In genomic region chr4:99829094-99830073, GRCm38 (mm10) we compare ENCODE assay signal across 8 mouse cellular contexts. TPM values are rescaled to one million over a fixed set of nuclear protein-coding genes. Genes with fewer than 3 reads are reported as not detected.
DNase-seq lines count a peak whose midpoint lies in the region; ATAC-seq and TF ChIP-seq lines count a peak whose summit lies in the region.

Efcab7 (plus strand) TSS chr4:99829198.

- TF ChIP-seq POLR2A in kidney, adult 2 months (IDR thresholded peaks at IDR 0.05; ENCODE audit: low read depth, low read length) = no peak
- no peak for TF ChIP-seq POLR2A in spleen, adult 2 months (IDR thresholded peaks at IDR 0.05; ENCODE audit: low read depth, low read length)

- H3K36me3 ChIP-seq in embryonic facial prominence, embryonic 13.5 days = peaks cover 6% of the 10 kb centered on the region; the same call in 1 of the 2 replicates
- H3K36me3 ChIP-seq in kidney, adult 2 months (ENCODE audit: control insufficient read depth, insufficient read depth, low read length) = no peaks in the 10 kb centered on the region
- H3K36me3 ChIP-seq in limb, embryonic 12.5 days = peaks cover 8% of the 10 kb centered on the region; the same call in 1 of the 2 replicates
- H3K36me3 ChIP-seq in midbrain, embryonic 15.5 days (replicated peaks) = no peaks in the 10 kb centered on the region
- H3K36me3 ChIP-seq in spleen, adult 2 months (ENCODE audit: control insufficient read depth, insufficient read depth, low read length) = no peaks in the 10 kb centered on the region

- H3K4me3 ChIP-seq in embryonic facial prominence, embryonic 13.5 days = peak within 1 kb of the TSS; percentile 81
- H3K4me3 ChIP-seq in kidney, adult 2 months (ENCODE audit: insufficient read depth, low read depth, low read length) = peak within 1 kb of the TSS; percentile 97
- H3K4me3 ChIP-seq in limb, embryonic 12.5 days (replicated peaks) = peak within 1 kb of the TSS; percentile 69
- H3K4me3 ChIP-seq in midbrain, embryonic 15.5 days = peak within 1 kb of the TSS; percentile 71
- H3K4me3 ChIP-seq in spleen, adult 2 months (ENCODE audit: extremely low read depth, insufficient read depth, insufficient read length) = peak within 1 kb of the TSS; percentile 80

- TF ChIP-seq CTCF in kidney, adult 2 months (conservative IDR thresholded peaks at IDR 0.05; ENCODE audit: insufficient read depth, insufficient read length, low read depth, low read length) = no peak
- no peak for TF ChIP-seq CTCF in spleen, adult 2 months (IDR thresholded peaks at IDR 0.05; ENCODE audit: extremely low read depth, insufficient read depth, insufficient read length, insufficient replicate concordance)

- peak; percentile 82 for DNase-seq in 3134 (ENCODE audit: extremely low read depth, insufficient read length, low spot score)
- peak; percentile 84 for DNase-seq in adrenal gland, postnatal 36 days
- peak; percentile 85 to 91 for DNase-seq in heart, adult 18-20 months
- DNase-seq in kidney, adult 2 months = peak; percentile 91
- DNase-seq in spleen, adult 2 months (ENCODE audit: low read depth in 1 of 2, low spot score in 2 of 2) = peak; percentile 72 to 80

- H3K4me2 ChIP-seq in embryonic facial prominence, embryonic 13.5 days = peak within 1 kb of the TSS; percentile 71
- peak within 1 kb of the TSS; percentile 69 for H3K4me2 ChIP-seq in limb, embryonic 12.5 days
- peak within 1 kb of the TSS; percentile 60 for H3K4me2 ChIP-seq in midbrain, embryonic 15.5 days

- WGBS in embryonic facial prominence, embryonic 13.5 days = under 1% methylated on average over 48 of the region's 48 CpGs
- WGBS in kidney, adult 2 months = under 1% methylated on average over 48 of the region's 48 CpGs
- WGBS in limb, embryonic 12.5 days = under 1% methylated on average over 48 of the region's 48 CpGs
- WGBS in midbrain, embryonic 15.5 days = under 1% methylated on average over 48 of the region's 48 CpGs
- under 1% methylated on average over 48 of the region's 48 CpGs for WGBS in spleen, adult 2 months

- peak; percentile 84 for ATAC-seq in embryonic facial prominence, embryonic 13.5 days (ENCODE audit: insufficient number of reproducible peaks, insufficient read depth, low FRiP score, low TSS enrichment, low read depth)
- ATAC-seq in limb, embryonic 12.5 days (ENCODE audit: insufficient number of reproducible peaks, insufficient read depth, low FRiP score, low TSS enrichment, low read depth) = peak; percentile 61; the same call in 1 of the 2 replicates
- ATAC-seq in midbrain, embryonic 15.5 days (replicated peaks) = peak; percentile 94

- peaks cover 8% of the 10 kb centered on the region for H3K4me1 ChIP-seq in embryonic facial prominence, embryonic 13.5 days
- H3K4me1 ChIP-seq in kidney, adult 2 months (ENCODE audit: control insufficient read depth, insufficient read depth, low read length) = no peaks in the 10 kb centered on the region
- H3K4me1 ChIP-seq in limb, embryonic 12.5 days (replicated peaks) = peaks cover 9% of the 10 kb centered on the region
- H3K4me1 ChIP-seq in midbrain, embryonic 15.5 days = peaks cover 11% of the 10 kb centered on the region
- H3K4me1 ChIP-seq in spleen, adult 2 months (ENCODE audit: control insufficient read depth, insufficient read depth, insufficient read length) = no peaks in the 10 kb centered on the region

- H3K27me3 ChIP-seq in embryonic facial prominence, embryonic 13.5 days = no peaks in the 10 kb centered on the region
- H3K27me3 ChIP-seq in kidney, adult 2 months (replicated peaks; ENCODE audit: control insufficient read depth, insufficient read depth, low read length) = no peaks in the 10 kb centered on the region
- no peaks in the 10 kb centered on the region for H3K27me3 ChIP-seq in limb, embryonic 12.5 days
- no peaks in the 10 kb centered on the region for H3K27me3 ChIP-seq in midbrain, embryonic 15.5 days (replicated peaks)
- no peaks in the 10 kb centered on the region for H3K27me3 ChIP-seq in spleen, adult 2 months (ENCODE audit: control insufficient read depth, insufficient read depth, low read length)

- H3K27ac ChIP-seq in embryonic facial prominence, embryonic 13.5 days = peak within 1 kb of the TSS; percentile 86
- H3K27ac ChIP-seq in kidney, adult 2 months (ENCODE audit: insufficient read depth, low read depth, low read length) = peak within 1 kb of the TSS; percentile 83
- H3K27ac ChIP-seq in limb, embryonic 12.5 days = peak within 1 kb of the TSS; percentile 71
- peak within 1 kb of the TSS; percentile 100 for H3K27ac ChIP-seq in midbrain, embryonic 15.5 days
- H3K27ac ChIP-seq in spleen, adult 2 months (ENCODE audit: insufficient read depth, low read length) = peak within 1 kb of the TSS; percentile 65

- H3K9ac ChIP-seq in embryonic facial prominence, embryonic 13.5 days = peak within 1 kb of the TSS; percentile 86
- peak within 1 kb of the TSS; percentile 79 for H3K9ac ChIP-seq in limb, embryonic 12.5 days (replicated peaks)
- peak within 1 kb of the TSS; percentile 74 for H3K9ac ChIP-seq in midbrain, embryonic 15.5 days

- H3K9me3 ChIP-seq in embryonic facial prominence, embryonic 13.5 days = no peaks in the 10 kb centered on the region
- H3K9me3 ChIP-seq in limb, embryonic 12.5 days = no peaks in the 10 kb centered on the region
- H3K9me3 ChIP-seq in midbrain, embryonic 15.5 days = no peaks in the 10 kb centered on the region

RNA-seq across cellular contexts. Expression of gene Efcab7, which starts in this region (rescaled TPM):
- 1 to 10 TPM; 5.0 to 8.6 TPM for total RNA-seq in adrenal gland, postnatal 36 days (2021)
- 27.1 and 32.4 TPM in 2 replicates for polyA plus RNA-seq in embryonic facial prominence, embryonic 13.5 days (2015; fragmentation: Nextera tagmentation; extraction: Ambion mirVana)
- 1 to 10 TPM in 1 of 2 experiments, under 1 TPM in 1; 0.65 to 2.2 TPM for total RNA-seq in heart, adult 18-20 months (2021)
- polyA plus RNA-seq in kidney, adult 2 months (2012; rRNA removed) = 1.7 and 1.8 TPM in 2 replicates
- 23.3 and 25.9 TPM in 2 replicates for polyA plus RNA-seq in limb, embryonic 12.5 days (2016; fragmentation: Nextera tagmentation; extraction: Ambion mirVana)
- 10.8 and 12.5 TPM in 2 replicates for polyA plus RNA-seq in midbrain, embryonic 15.5 days (2015; fragmentation: Nextera tagmentation; extraction: Ambion mirVana)
- 1.3 and 1.6 TPM in 2 replicates for polyA plus RNA-seq in spleen, adult 2 months (2012; rRNA removed)

Comparison
In these comparisons a context has a peak if more than half of its experiments do, and no peak if none do; other contexts are left out.
1. Peak in every context shown above with its lines: DNase-seq, ATAC-seq, H3K4me3 ChIP-seq and H3K27ac ChIP-seq.